8 mouse cellular contexts compared by ENCODE assay signal in genomic region chr11:119516677-119517361, GRCm38 (mm10). TPM values are rescaled to one million over a fixed set of nuclear protein-coding genes. Genes with fewer than 3 reads are reported as not detected.
A peak's percentile ranks its signal among the peaks of the same experiment; 100 is the strongest.
DNase-seq lines count a peak whose midpoint lies in the region; ATAC-seq and TF ChIP-seq lines count a peak whose summit lies in the region.

No protein-coding gene starts in this region.

- H3K4me3 ChIP-seq in liver, embryonic 14.5 days (ENCODE audit: insufficient read depth in 1 of 2, low read depth in 2 of 2, low read length in 2 of 2): no peak overlapping the region
- no peak overlapping the region for H3K4me3 ChIP-seq in liver, embryonic 12.5 days
- no peak overlapping the region for H3K4me3 ChIP-seq in midbrain, embryonic 12.5 days

- peaks cover 20% of the 10 kb centered on the region for H3K27me3 ChIP-seq in liver, embryonic 14.5 days (ENCODE audit: control insufficient read depth, insufficient read depth, low read length)
- H3K27me3 ChIP-seq in liver, embryonic 12.5 days (replicated peaks): peaks cover 80% of the 10 kb centered on the region
- peaks cover 18% of the 10 kb centered on the region; the same call in 1 of the 2 replicates for H3K27me3 ChIP-seq in midbrain, embryonic 12.5 days

- H3K4me2 ChIP-seq in liver, embryonic 14.5 days (ENCODE audit: low read depth): no peak overlapping the region
- H3K4me2 ChIP-seq in liver, embryonic 12.5 days: no peak overlapping the region
- H3K4me2 ChIP-seq in midbrain, embryonic 12.5 days (replicated peaks): no peak overlapping the region

- intact Hi-C loops in heart, postnatal 36 days (cut with DNase I): no loop called here

- no peaks in the 10 kb centered on the region for H3K9me3 ChIP-seq in liver, embryonic 14.5 days (ENCODE audit: control insufficient read depth, low read length)
- no peaks in the 10 kb centered on the region for H3K9me3 ChIP-seq in liver, embryonic 12.5 days (replicated peaks)
- H3K9me3 ChIP-seq in midbrain, embryonic 12.5 days: no peaks in the 10 kb centered on the region

- H3K9ac ChIP-seq in liver, embryonic 14.5 days (replicated peaks): no peak overlapping the region
- no peak overlapping the region for H3K9ac ChIP-seq in liver, embryonic 12.5 days
- H3K9ac ChIP-seq in midbrain, embryonic 12.5 days (replicated peaks): no peak overlapping the region

- no peaks in the 10 kb centered on the region for H3K4me1 ChIP-seq in liver, embryonic 14.5 days (replicated peaks; ENCODE audit: control insufficient read depth in 2 of 2, insufficient read depth in 2 of 2, low read length in 1 of 2)
- H3K4me1 ChIP-seq in liver, embryonic 12.5 days: 0 out of 2 replicates have a peak, but pooled peaks cover 3% of the 10 kb centered on the region
- peaks cover 53% of the 10 kb centered on the region for H3K4me1 ChIP-seq in midbrain, embryonic 12.5 days

- H3K27ac ChIP-seq in liver, embryonic 14.5 days: no peak overlapping the region
- H3K27ac ChIP-seq in liver, embryonic 12.5 days: no peak overlapping the region
- peak overlapping the region; percentile 39; the same call in 1 of the 2 replicates for H3K27ac ChIP-seq in midbrain, embryonic 12.5 days (replicated peaks)

- no peak for ATAC-seq in liver, embryonic 14.5 days (ENCODE audit: insufficient read depth)
- ATAC-seq in liver, embryonic 12.5 days: no peak
- ATAC-seq in midbrain, embryonic 12.5 days (ENCODE audit: low FRiP score, low read depth): no peak

- 56% methylated on average over 12 of the region's 12 CpGs for WGBS in liver, embryonic 14.5 days (ENCODE audit: insufficient replicate concordance)
- 53% methylated on average over 12 of the region's 12 CpGs for WGBS in liver, embryonic 12.5 days (ENCODE audit: insufficient replicate concordance)
- WGBS in midbrain, embryonic 12.5 days: 68% methylated on average over 12 of the region's 12 CpGs

- no peak for DNase-seq in liver, embryonic 14.5 days (ENCODE audit: low read depth in 3 of 3, low spot score in 3 of 3)
- DNase-seq in ZHBTc4 (ENCODE audit: low read depth, low spot score): peak; percentile 23
- DNase-seq in cerebellum, adult 9-10 months: peak; percentile 73
- DNase-seq in heart, postnatal 36 days: no peak
- DNase-seq in heart, adult 18-20 months: no peak
- DNase-seq in natural killer cell, adult 2 months (ENCODE audit: low spot score in 2 of 2): no peak

- H3K36me3 ChIP-seq in liver, embryonic 14.5 days (replicated peaks; ENCODE audit: control insufficient read depth, insufficient read depth, low read depth): no peaks in the 10 kb centered on the region
- no peaks in the 10 kb centered on the region for H3K36me3 ChIP-seq in liver, embryonic 12.5 days
- no peaks in the 10 kb centered on the region for H3K36me3 ChIP-seq in midbrain, embryonic 12.5 days

- no peak for TF ChIP-seq EP300 in liver, embryonic 14.5 days (IDR thresholded peaks at IDR 0.05; ENCODE audit: low read depth)

- TF ChIP-seq CTCF in liver, embryonic 14.5 days (IDR thresholded peaks at IDR 0.05; ENCODE audit: low read depth): peak; percentile 6; the same call in 1 of the 2 replicates

RNA-seq across cellular contexts. Expression of gene Endov, which starts 25.7 kb away (rescaled TPM):
- 3.9 and 4.3 TPM in 2 replicates for polyA plus RNA-seq in liver, embryonic 14.5 days (2012; rRNA removed)
- 5.0 and 5.1 TPM in 2 replicates for polyA plus RNA-seq in liver, embryonic 14.5 days (2014; fragmentation: Nextera tagmentation; extraction: Ambion mirVana)
- 7.9 and 10.5 TPM in 2 replicates for polyA plus RNA-seq in liver, embryonic 12.5 days (2016; fragmentation: Nextera tagmentation; extraction: Ambion mirVana)
- 24.9 and 25.1 TPM in 2 replicates for polyA plus RNA-seq in midbrain, embryonic 12.5 days (2016; fragmentation: Nextera tagmentation; extraction: Ambion mirVana)
- total RNA-seq in heart, postnatal 36 days (2021): 1 to 10 TPM; 8.0 TPM
- 1 to 10 TPM; 7.0 to 7.5 TPM for total RNA-seq in heart, adult 18-20 months (2021)

RNA-seq across cellular contexts. Expression of gene Nptx1, which starts 30.7 kb away (rescaled TPM):
- polyA plus RNA-seq in liver, embryonic 14.5 days (2012; rRNA removed): 0.01 TPM in 1 of 2 replicates, not detected in the other
- polyA plus RNA-seq in liver, embryonic 14.5 days (2014; fragmentation: Nextera tagmentation; extraction: Ambion mirVana): 0.06 TPM in 1 of 2 replicates, not detected in the other
- polyA plus RNA-seq in liver, embryonic 12.5 days (2016; fragmentation: Nextera tagmentation; extraction: Ambion mirVana): 0.04 and 0.06 TPM in 2 replicates
- 5.9 and 6.2 TPM in 2 replicates for polyA plus RNA-seq in midbrain, embryonic 12.5 days (2016; fragmentation: Nextera tagmentation; extraction: Ambion mirVana)
- total RNA-seq in heart, postnatal 36 days (2021): under 1 TPM; 0.25 to 0.27 TPM
- under 1 TPM; 0.07 to 0.13 TPM for total RNA-seq in heart, adult 18-20 months (2021)

Comparison
In these comparisons a context has a peak if more than half of its experiments do, and no peak if none do; other contexts are left out.
1. DNase-seq: peak in ZHBTc4 (single experiment) and cerebellum, adult 9-10 months (single experiment); none in liver, embryonic 14.5 days (0 of 3), heart, postnatal 36 days (0 of 2), heart, adult 18-20 months (0 of 2) and natural killer cell, adult 2 months (0 of 2).